Mouse (Mus musculus): ENCODE measurements around the gene Efnb2.

The Efnb2 gene

DNA sequence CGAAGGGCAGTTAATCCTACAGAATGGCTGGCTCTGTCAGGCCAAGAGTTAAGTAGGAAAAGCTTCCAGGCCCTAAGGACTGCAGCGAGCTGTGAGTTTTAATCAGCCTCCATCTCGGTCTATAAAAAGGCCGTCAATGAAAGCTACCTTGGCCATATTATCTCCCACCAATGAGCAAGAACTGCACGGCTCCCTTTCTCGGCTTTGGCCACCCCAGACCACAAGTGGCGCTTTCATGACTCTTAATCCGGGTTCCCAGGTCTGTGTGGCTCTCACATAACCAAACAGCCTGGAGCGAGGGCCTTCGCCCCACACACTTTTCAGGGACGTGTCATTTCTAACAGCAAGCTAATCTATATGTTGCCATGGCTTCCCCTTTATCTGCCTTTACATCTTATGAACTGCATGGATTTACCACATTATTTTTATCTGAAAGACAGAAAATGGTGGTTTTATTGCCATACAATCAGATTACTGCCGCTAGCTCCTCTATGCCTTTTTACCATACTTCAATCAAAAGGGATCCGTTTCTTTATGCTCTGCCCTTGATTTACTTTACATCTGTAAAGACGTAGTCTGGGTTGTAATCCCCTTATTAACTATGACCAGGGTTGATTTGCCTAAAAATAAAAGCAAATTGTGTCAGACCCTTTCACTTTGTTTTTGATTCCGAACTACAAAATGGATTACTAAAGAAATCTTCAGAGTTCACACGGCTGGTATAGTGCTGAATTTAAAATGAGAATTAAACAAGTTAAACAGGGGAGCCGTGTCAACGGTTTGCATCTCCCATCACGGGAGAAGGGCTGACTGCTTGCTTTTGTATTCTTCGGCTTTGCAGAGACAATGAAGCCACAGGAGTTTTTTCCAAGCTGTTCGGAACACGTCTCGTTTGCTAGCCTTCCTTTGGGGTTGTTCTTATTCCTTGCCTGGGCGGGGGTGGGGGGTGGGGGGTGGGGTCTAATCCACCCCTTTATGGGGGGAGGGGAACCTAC is 5.4 kb downstream of the Efnb2 start:
- no peak for DNase-seq

DNA sequence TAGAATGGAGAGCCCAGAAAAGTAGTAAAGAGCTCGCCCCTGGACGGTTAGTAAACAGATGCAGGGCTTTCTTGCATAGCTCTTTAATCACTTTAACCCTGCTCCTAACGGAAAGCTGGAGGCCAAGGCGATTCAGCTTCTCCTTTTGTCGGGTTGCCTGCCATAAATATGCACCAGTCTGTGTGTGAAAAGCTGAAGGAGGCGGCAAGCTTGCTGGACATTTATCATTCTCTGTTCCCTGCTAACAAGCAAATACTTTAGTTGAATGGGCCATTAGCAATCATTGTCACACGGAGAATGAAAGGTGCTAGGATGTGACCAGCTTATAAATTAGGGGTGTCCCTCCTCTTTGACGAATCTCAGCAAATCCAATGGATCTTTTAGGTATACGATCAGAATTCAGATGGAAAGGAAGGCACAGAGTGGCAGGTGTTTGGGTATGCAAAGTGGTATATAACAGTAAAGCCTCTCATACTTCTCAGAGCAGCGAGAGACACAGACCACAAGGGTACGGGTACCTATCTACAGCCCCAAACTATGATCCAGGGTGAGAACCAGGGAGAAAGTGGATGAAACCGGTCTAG is 7.0 kb downstream of the Efnb2 start:
- no peak for DNase-seq

- DNase-seq: no peak
Measured at GRCm38 (mm10) chr8:8653343-8653742, 7.7 kb downstream of the Efnb2 start.

DNA sequence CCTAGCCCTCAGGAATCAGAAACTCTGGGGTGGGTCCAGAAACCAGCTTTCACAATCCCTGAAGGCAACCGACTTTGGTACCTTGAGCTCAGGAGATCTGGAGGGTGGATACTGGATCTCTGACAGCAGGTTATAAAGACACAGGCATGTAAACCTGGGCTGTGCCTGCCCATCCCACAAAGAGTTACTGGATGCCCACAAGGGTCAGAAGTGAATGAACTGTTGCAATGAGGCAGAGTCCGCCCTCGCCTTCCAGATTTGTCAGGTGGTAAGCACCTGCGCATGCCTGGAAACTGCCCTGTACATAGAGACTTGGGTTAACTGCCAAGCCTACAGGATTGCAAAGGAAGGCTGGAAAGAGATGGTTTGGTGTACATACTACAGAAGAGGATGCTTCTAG is 8.7 kb downstream of the Efnb2 start:
- no peak for DNase-seq

GRCm38 (mm10) chr8:8649944-8650343 is 11.1 kb downstream of the Efnb2 start:
- peak; percentile 53 for DNase-seq

- DNase-seq: peak; percentile 29
Measured at GRCm38 (mm10) chr8:8649536-8649935, 11.5 kb downstream of the Efnb2 start.

GRCm38 (mm10) chr8:8648686-8649085 is 12.4 kb downstream of the Efnb2 start:
- DNase-seq: no peak

DNA sequence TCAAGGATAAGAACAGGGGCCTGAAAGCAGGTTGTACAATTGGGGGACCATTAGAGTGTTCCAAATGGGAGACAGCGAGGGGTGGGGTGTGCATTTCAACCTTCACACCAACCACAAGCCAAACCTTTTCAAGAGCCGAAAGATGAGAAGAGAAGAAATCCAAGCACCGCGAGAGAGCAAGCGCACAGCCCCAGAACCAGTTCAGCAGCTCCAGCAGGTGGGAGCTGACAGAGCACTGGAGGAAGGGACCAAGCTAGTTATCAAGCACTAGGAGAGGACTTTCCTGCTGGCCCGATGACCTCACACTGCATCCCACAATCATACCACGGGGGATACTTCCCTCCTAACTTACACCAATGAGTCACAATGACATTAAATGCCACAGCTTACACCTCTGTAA is 13.2 kb downstream of the Efnb2 start:
- peak; percentile 30 for DNase-seq

- no peak for DNase-seq
Measured at GRCm38 (mm10) chr8:8647319-8647718, 13.7 kb downstream of the Efnb2 start.

- DNase-seq: no peak
Measured at GRCm38 (mm10) chr8:8644160-8644915, 16.7 kb downstream of the Efnb2 start.

GRCm38 (mm10) chr8:8640264-8640588 is 20.8 kb downstream of the Efnb2 start:
- DNase-seq: no peak

DNA sequence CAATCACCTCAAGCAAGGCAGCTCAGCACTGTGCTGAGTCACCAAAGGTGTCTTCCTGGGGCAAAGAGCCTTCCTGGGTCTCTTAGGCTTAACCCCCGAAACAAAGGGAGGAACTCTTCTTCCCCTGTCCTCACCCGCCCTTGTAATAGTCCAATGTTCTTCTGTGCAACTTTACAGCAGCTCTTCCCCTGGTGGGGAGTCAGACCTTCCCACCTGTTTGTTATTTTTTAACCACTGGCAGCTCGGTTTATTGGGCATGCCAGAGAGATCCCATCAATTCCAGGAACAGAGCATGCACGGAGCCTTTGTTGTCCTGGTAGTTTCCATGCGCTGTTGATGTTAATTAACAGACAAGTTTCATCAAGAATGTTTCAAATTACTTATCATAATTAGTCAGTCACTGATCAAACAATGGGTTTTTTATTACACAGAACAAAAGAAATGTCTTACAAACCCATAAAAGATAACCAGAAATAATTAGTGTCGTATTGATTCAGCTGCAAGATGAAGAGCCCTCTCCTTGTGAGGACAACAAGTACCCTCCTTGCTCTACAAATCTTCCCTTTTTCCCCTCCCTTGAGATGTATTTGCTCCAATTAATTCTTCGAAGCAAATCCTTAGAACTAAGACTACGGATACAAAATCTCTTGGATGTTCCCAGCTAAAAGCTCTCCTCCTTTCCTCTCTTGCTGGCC is 21.3 kb downstream of the Efnb2 start:
- DNase-seq: no peak

DNA sequence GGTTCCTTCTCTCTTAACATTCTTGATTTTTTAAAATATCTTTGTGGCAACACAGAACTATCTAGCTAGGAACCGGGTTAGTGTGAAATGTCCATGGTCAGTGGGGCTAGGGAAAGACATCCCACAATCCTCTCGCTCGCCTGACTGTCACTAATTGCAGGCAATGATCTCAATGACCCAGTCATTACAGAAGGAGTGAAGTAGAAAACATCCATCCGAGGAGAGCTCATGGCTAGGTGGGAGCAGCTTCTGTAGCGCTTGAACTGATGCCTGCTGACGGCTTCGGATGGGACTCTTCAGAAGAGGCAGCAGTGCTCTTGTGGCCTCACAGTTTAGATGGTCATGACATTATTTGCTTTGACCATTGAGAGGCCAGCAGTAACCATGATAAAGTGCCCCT is 29.6 kb downstream of the Efnb2 start:
- no peak for DNase-seq

DNA sequence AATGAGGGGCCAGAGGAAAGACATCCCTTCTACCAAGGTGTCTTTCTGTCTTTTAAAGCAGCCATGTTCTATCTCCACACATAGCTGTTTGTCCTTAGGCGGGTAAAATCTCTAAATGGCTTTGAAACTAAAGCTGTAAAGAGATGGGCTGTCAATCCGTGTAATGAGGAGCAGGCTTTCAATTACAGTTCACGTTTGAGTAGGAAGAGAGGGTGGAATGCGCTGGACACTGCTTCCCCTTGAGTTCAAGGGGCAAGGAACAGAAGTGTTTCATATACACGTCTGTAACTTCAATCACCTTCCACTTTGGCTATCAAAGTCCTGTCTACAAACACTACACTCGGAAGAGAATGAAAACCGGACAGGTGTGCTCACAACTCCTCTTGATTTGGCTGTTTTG is 37.0 kb downstream of the Efnb2 start:
- DNase-seq: no peak

DNA sequence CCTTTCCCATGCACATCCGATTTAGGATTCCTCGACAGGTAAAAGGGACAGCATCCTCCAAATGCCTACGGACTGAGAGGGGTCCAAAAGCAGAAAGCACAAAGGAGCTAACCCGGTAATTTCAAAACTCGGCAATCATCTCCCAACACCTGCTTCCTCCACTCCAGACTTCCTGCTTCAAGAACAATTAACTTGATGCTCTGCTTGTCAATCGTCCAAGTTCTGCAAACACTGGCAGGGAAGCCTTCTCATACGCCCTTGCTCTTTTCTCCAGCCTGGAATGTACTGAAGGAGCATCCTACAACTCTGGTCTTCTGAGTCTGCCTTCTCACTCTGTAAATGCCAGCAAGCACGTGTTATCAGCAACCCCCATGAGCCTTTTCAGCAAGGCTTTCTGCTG is 37.6 kb downstream of the Efnb2 start:
- DNase-seq: peak; percentile 73

- DNase-seq: no peak
Measured at GRCm38 (mm10) chr8:8622476-8622875, 38.6 kb downstream of the Efnb2 start.

DNA sequence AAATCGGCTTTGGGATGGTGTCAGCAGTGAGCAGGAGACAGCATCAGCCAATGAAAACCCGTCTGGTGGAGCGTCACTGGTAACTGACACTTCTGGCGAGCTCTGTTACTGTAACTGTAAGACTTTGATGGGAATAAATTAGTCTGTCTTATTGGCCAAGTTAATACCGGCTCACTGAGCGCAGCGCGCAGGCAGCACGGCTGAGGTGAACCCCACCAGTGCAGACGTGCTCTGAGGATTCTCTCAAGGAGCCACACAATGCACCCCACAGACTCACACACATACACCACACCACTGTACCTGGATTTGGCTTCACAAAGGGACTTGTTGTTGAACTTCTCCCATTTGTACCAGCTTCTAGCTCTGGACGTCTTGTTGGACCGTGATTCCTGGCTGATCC is 39.0 kb downstream of the Efnb2 start:
- no peak for DNase-seq

GRCm38 (mm10) chr8:8621236-8621917 is 39.7 kb downstream of the Efnb2 start:
- no peak for DNase-seq

DNA sequence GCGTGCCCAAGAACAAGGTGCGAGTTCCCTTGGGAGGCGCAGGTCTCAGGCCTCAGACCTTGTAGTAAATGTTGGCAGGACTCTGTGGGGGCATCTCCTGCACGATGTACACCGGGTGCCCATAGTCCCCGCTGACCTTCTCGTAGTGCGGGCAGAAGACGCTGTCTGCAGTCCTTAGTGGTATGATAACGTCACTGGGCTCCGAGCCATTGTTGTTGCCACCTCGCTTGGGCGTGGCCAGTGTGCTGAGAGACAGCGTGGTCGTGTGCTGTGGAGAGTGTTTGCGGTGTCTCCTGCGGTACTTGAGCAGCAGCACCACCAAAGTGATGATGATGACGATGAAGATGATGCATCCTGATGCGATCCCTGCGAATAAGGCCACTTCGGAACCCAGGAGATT is 40.5 kb downstream of the Efnb2 start:
- DNase-seq: peak; percentile 42

GRCm38 (mm10) chr8:8619221-8620194 is 41.5 kb downstream of the Efnb2 start:
- DNase-seq: no peak

- DNase-seq: no peak
Measured at GRCm38 (mm10) chr8:8613844-8614243, 47.2 kb downstream of the Efnb2 start.

All from lung, postnatal 36 days (tissue).